Mouse (Mus musculus) lung, embryonic 14.5 days (tissue): Measurements from ENCODE around the gene Cdh12. TPM values are rescaled to one million over a fixed set of nuclear protein-coding genes. Genes with fewer than 3 reads are reported as not detected.

Source experiments
- ATAC-seq: fragments of 200-750 bp; cut with Nextera tagmentation; 2 replicates; pipeline ENCODE4 v1.8.0; 2017; ENCODE audit warnings: mild to moderate bottlenecking, moderate TSS enrichment, moderate library complexity; ENCODE audit not compliant: insufficient read depth
- DNase-seq: peaks from one replicate; pipeline ENCODE4 v3.0.0-alpha.2; 2015
- H3K27ac ChIP-seq: fragments of 300-500 bp; sonication (generic); 2 replicates; pipeline ENCODE4 v1.5.1; 2014; ENCODE audit warnings: low read depth, mild to moderate bottlenecking, moderate library complexity
- H3K27me3 ChIP-seq: fragments of 300-500 bp; sonication (generic); 2 replicates; pipeline ENCODE4 v1.6.1; 2014; ENCODE audit warnings: low read length, control low read depth; ENCODE audit not compliant: insufficient read depth
- H3K36me3 ChIP-seq: fragments of 300-500 bp; sonication (generic); 2 replicates; pipeline ENCODE4 v1.6.1; 2014; ENCODE audit warnings: control low read depth; ENCODE audit not compliant: insufficient read depth
- H3K4me1 ChIP-seq: fragments of 300-500 bp; sonication (generic); 2 replicates; pipeline ENCODE4 v1.6.1; 2014; ENCODE audit warnings: antibody characterized with exemption, control low read depth; ENCODE audit not compliant: insufficient read depth
- H3K4me2 ChIP-seq: fragments of 300-500 bp; sonication (generic); 2 replicates; pipeline ENCODE4 v1.6.1; 2014; ENCODE audit warnings: mild to moderate bottlenecking
- H3K4me3 ChIP-seq: fragments of 300-500 bp; sonication (generic); 2 replicates; pipeline ENCODE4 v1.5.1; 2014; ENCODE audit warnings: low read depth, low read length
- H3K9ac ChIP-seq: fragments of 300-500 bp; sonication (generic); 2 replicates; pipeline ENCODE4 v1.6.1; 2014
- H3K9me3 ChIP-seq: fragments of 300-500 bp; sonication (generic); 2 replicates; pipeline ENCODE4 v1.6.1; 2016; ENCODE audit warnings: low read depth, low read length, control low read depth
- CTCF ChIP-seq: IDR thresholded peaks from 2 replicates; pipeline ENCODE4 v1.5.1; 2016; ENCODE audit warnings: antibody characterized with exemption, low read depth
- whole genome bisulfite sequencing: fragments of 180-500 bp; shearing (Covaris S2); extraction: QIAGEN DNeasy Blood & Tissue Kit; methylation state at CpG from one replicate; pipeline ENCODE4 v1.1.7; 2014; 5-methylcytosine and 5-hydroxymethylcytosine counted together
- polyA plus RNA-seq: library from polyadenylated mRNA; unstranded; fragments of >200 nt; fragmentation: Nextera tagmentation; extraction: Ambion mirVana; gene quantifications from 2 replicates; pipeline ENCODE4 v1.2.1, GENCODE M21; 2014

Gene Cdh12
- polyA plus RNA-seq, 1 experiment from 2014 or later: 0.04 TPM

GRCm38 (mm10) chr15:20696229-20696628 lies 247.2 kb downstream of the Cdh12 start:
- no peaks in the 10 kb centered on the region for H3K27me3 ChIP-seq
- no peaks in the 10 kb centered on the region for H3K4me1 ChIP-seq
- no peak overlapping the region for H3K9ac ChIP-seq
- TF ChIP-seq CTCF: no peak
- H3K36me3 ChIP-seq: no peaks in the 10 kb centered on the region
- ATAC-seq: no peak
- H3K27ac ChIP-seq: no peak overlapping the region
- H3K4me2 ChIP-seq: no peak overlapping the region
- 65% methylated on average over 5 of the region's 5 CpGs for WGBS
- no peak for DNase-seq
- H3K9me3 ChIP-seq: no peaks in the 10 kb centered on the region
- no peak overlapping the region for H3K4me3 ChIP-seq

DNA sequence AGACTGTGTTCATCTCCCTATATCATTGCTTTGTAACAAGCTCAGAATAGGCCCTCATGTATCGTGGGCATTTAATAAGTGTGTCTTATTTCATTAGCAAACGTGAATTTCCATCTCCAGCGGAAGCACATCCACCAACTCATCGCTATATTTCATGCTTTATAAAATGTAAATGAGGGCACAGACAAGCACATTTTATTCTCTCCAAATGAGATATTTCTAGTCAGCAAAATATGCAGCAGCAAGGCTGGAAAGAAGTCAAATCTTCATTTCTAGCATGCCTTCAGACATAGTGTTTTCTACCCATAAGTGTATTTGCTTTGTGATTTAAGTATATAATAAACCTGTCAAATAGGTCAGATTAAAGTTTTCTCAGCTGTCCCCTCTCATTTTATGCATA lies 262.8 kb downstream of the Cdh12 start:
- WGBS: 81% methylated on average over 4 of the region's 4 CpGs

GRCm38 (mm10) chr15:20772289-20772688 lies 323.2 kb downstream of the Cdh12 start:
- DNase-seq (no peak), ATAC-seq (no peak)
- H3K4me3 ChIP-seq: no peak overlapping the region
- H3K36me3 ChIP-seq: no peaks in the 10 kb centered on the region
- no peaks in the 10 kb centered on the region for H3K4me1 ChIP-seq
- no peaks in the 10 kb centered on the region for H3K27me3 ChIP-seq
- TF ChIP-seq CTCF: no peak
- H3K27ac ChIP-seq: no peak overlapping the region
- no peak overlapping the region for H3K9ac ChIP-seq
- no peaks in the 10 kb centered on the region for H3K9me3 ChIP-seq
- no peak overlapping the region for H3K4me2 ChIP-seq

More for the DNA sequence above, 262.8 kb downstream of the Cdh12 start:
- DNase-seq (no peak), ATAC-seq (no peak)
- Histone ChIP-seq H3K4me2 (no peak overlapping the region), H3K4me1 (no peaks in the 10 kb centered on the region), H3K9ac (no peak overlapping the region), H3K36me3 (no peaks in the 10 kb centered on the region), H3K27ac (no peak overlapping the region), H3K9me3 (no peaks in the 10 kb centered on the region), H3K27me3 (no peaks in the 10 kb centered on the region), H3K4me3 (no peak overlapping the region)
- no peak for TF ChIP-seq CTCF

GRCm38 (mm10) chr15:20773423-20773822 lies 324.4 kb downstream of the Cdh12 start:
- ATAC-seq: no peak
- Histone ChIP-seq H3K27me3 (no peaks in the 10 kb centered on the region), H3K27ac (no peak overlapping the region), H3K36me3 (no peaks in the 10 kb centered on the region), H3K4me2 (no peak overlapping the region), H3K4me3 (no peak overlapping the region), H3K4me1 (no peaks in the 10 kb centered on the region), H3K9me3 (no peaks in the 10 kb centered on the region), H3K9ac (no peak overlapping the region)
- no peak for DNase-seq
- no peak for TF ChIP-seq CTCF

DNA sequence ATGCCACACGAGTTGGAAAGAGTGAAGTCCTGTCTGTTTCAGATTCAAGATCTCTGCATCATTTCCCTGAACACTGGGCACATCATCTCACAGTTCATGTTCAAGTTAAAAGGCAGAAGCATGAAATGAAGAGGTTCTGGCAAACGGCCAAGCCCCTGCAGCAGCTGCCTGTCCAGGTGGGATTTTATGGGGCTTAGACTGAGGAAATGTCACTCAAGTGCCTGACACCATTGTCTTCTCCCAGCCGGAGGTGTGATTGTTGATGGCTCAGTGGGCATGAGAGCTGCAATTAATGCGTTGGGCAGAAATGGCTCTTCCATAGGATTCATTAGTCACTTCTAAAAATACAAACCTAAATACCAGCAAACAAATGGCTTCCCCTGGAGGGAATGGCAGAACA lies 347.9 kb downstream of the Cdh12 start:
- 39% methylated on average over 4 of the region's 4 CpGs for WGBS
- H3K36me3 ChIP-seq: no peaks in the 10 kb centered on the region
- H3K4me2 ChIP-seq: no peak overlapping the region
- no peak for TF ChIP-seq CTCF
- no peaks in the 10 kb centered on the region for H3K27me3 ChIP-seq
- no peaks in the 10 kb centered on the region for H3K4me1 ChIP-seq
- H3K9ac ChIP-seq: no peak overlapping the region
- ATAC-seq: no peak
- H3K27ac ChIP-seq: no peak overlapping the region
- no peak overlapping the region for H3K4me3 ChIP-seq
- no peak for DNase-seq
- no peaks in the 10 kb centered on the region for H3K9me3 ChIP-seq

- no peak overlapping the region for H3K27ac ChIP-seq
- no peaks in the 10 kb centered on the region for H3K4me1 ChIP-seq
- no peak overlapping the region for H3K4me3 ChIP-seq
- ATAC-seq (no peak), DNase-seq (no peak)
- WGBS: 86% methylated on average over 2 of the region's 2 CpGs
- H3K9me3 ChIP-seq: no peaks in the 10 kb centered on the region
- H3K9ac ChIP-seq: no peak overlapping the region
- H3K36me3 ChIP-seq: no peaks in the 10 kb centered on the region
- no peaks in the 10 kb centered on the region for H3K27me3 ChIP-seq
- no peak overlapping the region for H3K4me2 ChIP-seq
- no peak for TF ChIP-seq CTCF
Measured at GRCm38 (mm10) chr15:20798541-20798940, 349.5 kb downstream of the Cdh12 start.

- no peak for TF ChIP-seq CTCF
- DNase-seq (no peak), ATAC-seq (no peak)
- Histone ChIP-seq H3K27me3 (no peaks in the 10 kb centered on the region), H3K4me3 (no peak overlapping the region), H3K27ac (no peak overlapping the region), H3K36me3 (no peaks in the 10 kb centered on the region), H3K4me2 (no peak overlapping the region), H3K9me3 (no peaks in the 10 kb centered on the region), H3K9ac (no peak overlapping the region), H3K4me1 (no peaks in the 10 kb centered on the region)
- 75% methylated on average over 1 of the region's 1 CpGs for WGBS
Measured at GRCm38 (mm10) chr15:20835887-20836286, 386.8 kb downstream of the Cdh12 start.

- DNase-seq: no peak
- no peak overlapping the region for H3K27ac ChIP-seq
- H3K9me3 ChIP-seq: no peaks in the 10 kb centered on the region
- H3K4me2 ChIP-seq: no peak overlapping the region
- H3K9ac ChIP-seq: no peak overlapping the region
- H3K27me3 ChIP-seq: no peaks in the 10 kb centered on the region
- WGBS: 67% methylated on average over 3 of the region's 3 CpGs
- no peak for TF ChIP-seq CTCF
- no peaks in the 10 kb centered on the region for H3K4me1 ChIP-seq
- no peak for ATAC-seq
- H3K36me3 ChIP-seq: no peaks in the 10 kb centered on the region
- H3K4me3 ChIP-seq: no peak overlapping the region
Measured at GRCm38 (mm10) chr15:20836991-20837390, 387.9 kb downstream of the Cdh12 start.
